Mouse (Mus musculus): ENCODE measurements around the gene Tcfl5.

The Tcfl5 gene

GRCm38 (mm10) chr2:180597490-180597889 is 45.0 kb downstream of the Tcfl5 start, which contains the start of gene Col9a3:
Gene Col9a3, plus strand, starts transcription at chr2:180597790.
- no peak for DNase-seq

GRCm38 (mm10) chr2:180589123-180589831 is 53.2 kb downstream of the Tcfl5 start, which contains the start of gene Ogfr:
Gene Ogfr, plus strand, starts transcription at chr2:180589245.
- DNase-seq = peak; percentile 84

GRCm38 (mm10) chr2:180588736-180589122 is 53.8 kb downstream of the Tcfl5 start:
- no peak for DNase-seq

GRCm38 (mm10) chr2:180583154-180583507 is 59.4 kb downstream of the Tcfl5 start:
- no peak for DNase-seq

GRCm38 (mm10) chr2:180582481-180583153 is 59.9 kb downstream of the Tcfl5 start:
- peak; percentile 97 for DNase-seq

- DNase-seq = no peak
Observed at GRCm38 (mm10) chr2:180581002-180581401, 61.5 kb downstream of the Tcfl5 start, which contains the start of gene Mrgbp. Gene Mrgbp, plus strand, starts transcription at chr2:180581304.

GRCm38 (mm10) chr2:180578686-180579085 is 63.8 kb downstream of the Tcfl5 start:
- DNase-seq = peak; percentile 46

- DNase-seq = no peak
Observed at GRCm38 (mm10) chr2:180576482-180576881, 66.0 kb downstream of the Tcfl5 start.

All from cerebellum, adult 9-11 months (tissue).